Mouse (Mus musculus): ENCODE data around the gene Mllt6. TPM values are rescaled to one million over a fixed set of nuclear protein-coding genes. Genes with fewer than 3 reads are reported as not detected.

The Mllt6 gene
- total and polyA plus RNA-seq, 3 experiments = 37.9 to 72.5 (median 67.1) TPM

DNA sequence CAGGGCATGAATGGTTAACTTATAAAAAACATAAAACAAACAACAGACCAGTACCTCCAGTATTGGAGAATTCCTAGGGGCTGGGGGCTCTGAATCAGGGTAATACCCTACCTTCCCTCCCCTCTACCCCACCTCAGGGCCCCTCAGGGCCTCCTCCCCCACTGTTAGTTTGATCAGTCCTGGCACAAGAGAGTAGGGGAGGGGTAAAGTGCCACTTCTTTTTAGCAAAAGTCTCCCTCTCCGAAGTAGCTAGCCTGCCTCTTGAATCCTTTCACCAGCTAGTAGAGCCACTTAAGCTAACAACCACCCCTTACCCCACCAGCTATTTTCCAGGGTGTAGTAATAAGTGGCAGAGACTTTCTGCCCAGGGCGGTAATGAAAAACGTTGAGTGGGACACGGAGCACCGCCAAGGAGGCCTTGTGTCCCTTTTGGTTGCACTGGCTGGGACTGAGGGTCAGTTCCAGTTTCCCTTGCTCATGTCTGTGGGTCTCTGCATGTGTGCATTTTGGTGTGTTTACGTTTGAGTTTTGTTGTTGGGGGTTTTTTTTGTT is 19.4 kb downstream of the Mllt6 start:
- intact Hi-C loops (cut with DNase I) = no loop called here
- WGBS = 69% methylated on average over 6 of the region's 6 CpGs
- no peak overlapping the region for H3K27ac ChIP-seq
- no peak overlapping the region for H3K9ac ChIP-seq (ENCODE audit: low read depth, low read length)
- H3K4me3 ChIP-seq = no peak overlapping the region
- TF ChIP-seq EP300 (IDR thresholded peaks at IDR 0.05; ENCODE audit: insufficient read depth, low read depth, low read length) (no peak), CTCF (IDR thresholded peaks at IDR 0.05) (no peak), POLR2A (IDR thresholded peaks at IDR 0.05; ENCODE audit: insufficient read depth, low read depth, low read length) (no peak)
- no peaks in the 10 kb centered on the region for H3K27me3 ChIP-seq (ENCODE audit: control insufficient read depth, insufficient read depth, low read length)
- H3K79me2 ChIP-seq (replicated peaks; ENCODE audit: control insufficient read depth, insufficient read depth, low read length) = no peaks in the 10 kb centered on the region
- H3K36me3 ChIP-seq (ENCODE audit: control insufficient read depth, insufficient read depth, low read length) = no peaks in the 10 kb centered on the region
- DNase-seq = no peak
- H3K4me1 ChIP-seq (ENCODE audit: control insufficient read depth, insufficient read depth, low read length) = peaks cover 10% of the 10 kb centered on the region

DNA sequence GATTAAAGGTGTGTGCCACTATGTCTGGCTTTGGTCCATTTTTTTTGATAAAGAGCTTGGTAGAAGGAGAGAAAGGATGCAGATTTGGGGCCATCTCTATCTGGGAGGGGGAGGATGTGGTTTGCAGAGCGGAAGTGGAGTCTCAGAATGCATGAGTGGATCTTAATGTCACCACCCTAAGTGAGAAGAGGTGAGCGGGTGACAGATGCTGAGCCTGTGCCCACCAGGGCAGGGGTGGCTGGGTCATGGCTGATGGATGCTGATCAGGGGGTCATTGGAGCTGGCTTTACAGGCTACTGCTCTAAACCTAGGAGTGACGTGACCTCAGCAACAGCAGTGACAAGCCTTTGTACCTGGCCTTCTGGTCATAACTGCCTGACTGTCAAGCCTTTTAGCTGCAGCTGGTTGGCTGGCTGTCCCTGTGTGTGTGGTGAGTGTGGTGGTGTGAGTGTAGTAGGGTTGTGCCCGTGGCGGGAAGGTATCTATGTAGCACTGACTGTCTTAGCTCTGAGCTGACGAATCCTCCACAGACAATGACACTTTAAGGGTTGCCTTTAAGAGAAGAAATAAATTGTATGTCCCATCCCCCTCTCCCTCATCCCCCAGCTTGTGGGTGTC is 21.0 kb downstream of the Mllt6 start:
- no peaks in the 10 kb centered on the region for H3K36me3 ChIP-seq (ENCODE audit: control insufficient read depth, insufficient read depth, low read length)
- peak in 1 of 2 experiments; percentile 44 for DNase-seq
- intact Hi-C loops (cut with DNase I) = no loop called here

GRCm38 (mm10) chr11:97684766-97685165 is 21.6 kb downstream of the Mllt6 start:
- H3K36me3 ChIP-seq (ENCODE audit: control insufficient read depth, insufficient read depth, low read length) = no peaks in the 10 kb centered on the region
- DNase-seq = peak in 1 of 2 experiments; percentile 50
- no peak overlapping the region for H3K9ac ChIP-seq (ENCODE audit: low read depth, low read length)
- WGBS = 27% methylated on average over 7 of the region's 7 CpGs
- peak overlapping the region; percentile 82 for H3K27ac ChIP-seq
- intact Hi-C loops (cut with DNase I) = loop anchor here (1.0 kb wide), 1 partner anchor 20 kb away; no protein-coding TSS in a partner anchor
- H3K4me1 ChIP-seq (ENCODE audit: control insufficient read depth, insufficient read depth, low read length) = peaks cover 10% of the 10 kb centered on the region
- H3K4me3 ChIP-seq = no peak overlapping the region
- no peaks in the 10 kb centered on the region for H3K27me3 ChIP-seq (ENCODE audit: control insufficient read depth, insufficient read depth, low read length)
- TF ChIP-seq EP300 (IDR thresholded peaks at IDR 0.05; ENCODE audit: insufficient read depth, low read depth, low read length) (peak; percentile 27; the same call in 1 of the 2 replicates), POLR2A (IDR thresholded peaks at IDR 0.05; ENCODE audit: insufficient read depth, low read depth, low read length) (no peak)
- no peaks in the 10 kb centered on the region for H3K79me2 ChIP-seq (replicated peaks; ENCODE audit: control insufficient read depth, insufficient read depth, low read length)

More for the DNA sequence above, 21.0 kb downstream of the Mllt6 start:
- no peak for TF ChIP-seq CTCF (IDR thresholded peaks at IDR 0.05)
- TF ChIP-seq POLR2A (IDR thresholded peaks at IDR 0.05; ENCODE audit: insufficient read depth, low read depth, low read length) = 0 out of 2 replicates have a peak, but pooled peaks have one; percentile 21
- no peak for TF ChIP-seq EP300 (IDR thresholded peaks at IDR 0.05; ENCODE audit: insufficient read depth, low read depth, low read length)
- Histone ChIP-seq H3K27ac (peak overlapping the region; percentile 82), H3K9ac (ENCODE audit: low read depth, low read length) (no peak overlapping the region), H3K79me2 (replicated peaks; ENCODE audit: control insufficient read depth, insufficient read depth, low read length) (no peaks in the 10 kb centered on the region), H3K4me3 (no peak overlapping the region), H3K27me3 (ENCODE audit: control insufficient read depth, insufficient read depth, low read length) (no peaks in the 10 kb centered on the region), H3K4me1 (ENCODE audit: control insufficient read depth, insufficient read depth, low read length) (peaks cover 10% of the 10 kb centered on the region)
- 78% methylated on average over 6 of the region's 6 CpGs for WGBS

- 0% methylated on average over 42 of the region's 43 CpGs for WGBS
- peak within 1 kb of the TSS; percentile 58 for H3K4me3 ChIP-seq
- H3K79me2 ChIP-seq (replicated peaks; ENCODE audit: control insufficient read depth, insufficient read depth, low read length) = no peaks in the 10 kb centered on the region
- intact Hi-C loops (cut with DNase I) = loop anchor here (1.0 kb wide), 1 partner anchor 21 kb away; no protein-coding TSS in a partner anchor
- no peaks in the 10 kb centered on the region for H3K27me3 ChIP-seq (ENCODE audit: control insufficient read depth, insufficient read depth, low read length)
- H3K36me3 ChIP-seq (ENCODE audit: control insufficient read depth, insufficient read depth, low read length) = no peaks in the 10 kb centered on the region
- peak within 1 kb of the TSS; percentile 65 for H3K9ac ChIP-seq (ENCODE audit: low read depth, low read length)
- peak; percentile 96 to 98 for DNase-seq
- H3K4me1 ChIP-seq (ENCODE audit: control insufficient read depth, insufficient read depth, low read length) = peaks cover 10% of the 10 kb centered on the region
- peak within 1 kb of the TSS; percentile 82 for H3K27ac ChIP-seq
- peak; percentile 83 for TF ChIP-seq POLR2A (IDR thresholded peaks at IDR 0.05; ENCODE audit: insufficient read depth, low read depth, low read length)
- TF ChIP-seq EP300 (IDR thresholded peaks at IDR 0.05; ENCODE audit: insufficient read depth, low read depth, low read length) = peak; percentile 51; the same call in 1 of the 2 replicates
- TF ChIP-seq CTCF (IDR thresholded peaks at IDR 0.05) = no peak; the same call in 1 of the 2 replicates
Observed at GRCm38 (mm10) chr11:97685613-97686321, 22.6 kb downstream of the Mllt6 start, which contains the start of gene Cisd3. Gene Cisd3, plus strand, starts transcription at chr11:97685826.

DNA sequence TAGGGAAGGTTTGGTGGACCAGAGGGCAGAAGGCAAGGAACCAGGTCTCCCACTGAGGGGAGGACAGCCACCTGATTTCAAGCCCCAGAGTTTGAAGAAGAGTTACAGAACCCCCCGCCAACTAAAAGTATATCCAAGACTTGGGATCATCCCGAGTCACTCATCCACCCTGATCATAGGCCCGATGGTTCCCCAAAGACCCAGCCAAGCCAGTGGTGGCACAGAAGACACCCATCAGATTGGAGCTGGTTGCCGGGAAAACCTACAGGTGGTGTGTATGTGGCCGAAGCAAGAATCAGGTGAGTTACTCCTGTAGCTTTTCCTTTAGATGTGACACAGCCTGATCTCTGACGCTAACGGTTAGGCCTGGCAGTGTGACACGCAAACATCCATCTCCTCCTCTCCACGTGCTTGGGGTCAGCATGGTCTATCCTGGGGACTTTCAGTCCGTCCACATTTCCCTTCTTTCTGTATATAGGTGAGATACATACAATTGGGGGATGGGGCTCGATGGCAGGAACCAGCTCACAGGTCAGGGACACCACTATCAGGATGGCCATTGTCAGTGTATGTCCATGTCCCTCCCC is 23.2 kb downstream of the Mllt6 start:
- Histone ChIP-seq H3K79me2 (replicated peaks; ENCODE audit: control insufficient read depth, insufficient read depth, low read length) (no peaks in the 10 kb centered on the region), H3K27me3 (ENCODE audit: control insufficient read depth, insufficient read depth, low read length) (no peaks in the 10 kb centered on the region), H3K9ac (ENCODE audit: low read depth, low read length) (peak overlapping the region; percentile 59), H3K4me3 (peak overlapping the region; percentile 58), H3K36me3 (ENCODE audit: control insufficient read depth, insufficient read depth, low read length) (no peaks in the 10 kb centered on the region), H3K27ac (peak overlapping the region; percentile 53), H3K4me1 (ENCODE audit: control insufficient read depth, insufficient read depth, low read length) (peaks cover 10% of the 10 kb centered on the region)
- DNase-seq = no peak
- intact Hi-C loops (cut with DNase I) = no loop called here
- WGBS = 64% methylated on average over 11 of the region's 11 CpGs
- TF ChIP-seq CTCF (IDR thresholded peaks at IDR 0.05) = no peak
